Mouse (Mus musculus): ENCODE measurements around the gene Arhgef3. TPM values are rescaled to one million over a fixed set of nuclear protein-coding genes. Genes with fewer than 3 reads are reported as not detected.

The Arhgef3 gene
- polyA plus RNA-seq, 1 experiment = 48.5 TPM

GRCm38 (mm10) chr14:27345051-27345885 is 230.6 kb downstream of the Arhgef3 start:
- DNase-seq = no peak
- no peak for TF ChIP-seq CTCF (IDR thresholded peaks at IDR 0.05; ENCODE audit: insufficient read depth, low read length)
- no peak for TF ChIP-seq POLR2A (IDR thresholded peaks at IDR 0.05; ENCODE audit: borderline replicate concordance, extremely low read depth, low read depth, low read length)
- H3K4me3 ChIP-seq (replicated peaks; ENCODE audit: extremely low read depth, low read depth, low read length) = no peak overlapping the region
- 62% methylated on average over 7 of the region's 7 CpGs for WGBS
- H3K4me1 ChIP-seq (ENCODE audit: control insufficient read depth, insufficient read depth, low read length) = peaks cover 40% of the 10 kb centered on the region

GRCm38 (mm10) chr14:27347224-27347623 is 232.5 kb downstream of the Arhgef3 start:
- Histone ChIP-seq H3K4me3 (replicated peaks; ENCODE audit: extremely low read depth, low read depth, low read length) (no peak overlapping the region), H3K4me1 (ENCODE audit: control insufficient read depth, insufficient read depth, low read length) (peaks cover 39% of the 10 kb centered on the region)
- 40% methylated on average over 3 of the region's 3 CpGs for WGBS
- no peak for DNase-seq
- TF ChIP-seq POLR2A (IDR thresholded peaks at IDR 0.05; ENCODE audit: borderline replicate concordance, extremely low read depth, low read depth, low read length) = no peak
- no peak for TF ChIP-seq CTCF (IDR thresholded peaks at IDR 0.05; ENCODE audit: insufficient read depth, low read length)

- WGBS = 65% methylated on average over 5 of the region's 5 CpGs
- no peak for DNase-seq
- H3K4me1 ChIP-seq (ENCODE audit: control insufficient read depth, insufficient read depth, low read length) = peaks cover 40% of the 10 kb centered on the region
- H3K4me3 ChIP-seq (replicated peaks; ENCODE audit: extremely low read depth, low read depth, low read length) = no peak overlapping the region
- TF ChIP-seq POLR2A (IDR thresholded peaks at IDR 0.05; ENCODE audit: borderline replicate concordance, extremely low read depth, low read depth, low read length) (no peak), CTCF (IDR thresholded peaks at IDR 0.05; ENCODE audit: insufficient read depth, low read length) (no peak)
These were observed 233.0 kb downstream of the Arhgef3 start for GRCm38 (mm10) chr14:27347666-27348065.

GRCm38 (mm10) chr14:27348088-27348487 is 233.4 kb downstream of the Arhgef3 start:
- TF ChIP-seq CTCF (IDR thresholded peaks at IDR 0.05; ENCODE audit: insufficient read depth, low read length) (no peak), POLR2A (IDR thresholded peaks at IDR 0.05; ENCODE audit: borderline replicate concordance, extremely low read depth, low read depth, low read length) (no peak)
- 52% methylated on average over 2 of the region's 2 CpGs for WGBS
- Histone ChIP-seq H3K4me1 (ENCODE audit: control insufficient read depth, insufficient read depth, low read length) (peaks cover 43% of the 10 kb centered on the region), H3K4me3 (replicated peaks; ENCODE audit: extremely low read depth, low read depth, low read length) (no peak overlapping the region)
- DNase-seq = no peak

- Histone ChIP-seq H3K4me1 (ENCODE audit: control insufficient read depth, insufficient read depth, low read length) (peaks cover 44% of the 10 kb centered on the region), H3K4me3 (replicated peaks; ENCODE audit: extremely low read depth, low read depth, low read length) (no peak overlapping the region)
- 91% methylated on average over 4 of the region's 4 CpGs for WGBS
- DNase-seq = no peak
- TF ChIP-seq CTCF (IDR thresholded peaks at IDR 0.05; ENCODE audit: insufficient read depth, low read length) (no peak), POLR2A (IDR thresholded peaks at IDR 0.05; ENCODE audit: borderline replicate concordance, extremely low read depth, low read depth, low read length) (no peak)
These were observed 234.0 kb downstream of the Arhgef3 start for GRCm38 (mm10) chr14:27348656-27349055.

- TF ChIP-seq CTCF (IDR thresholded peaks at IDR 0.05; ENCODE audit: insufficient read depth, low read length) = no peak
- TF ChIP-seq POLR2A (IDR thresholded peaks at IDR 0.05; ENCODE audit: borderline replicate concordance, extremely low read depth, low read depth, low read length) = no peak
- H3K4me1 ChIP-seq (ENCODE audit: control insufficient read depth, insufficient read depth, low read length) = peaks cover 46% of the 10 kb centered on the region
- no peak overlapping the region for H3K4me3 ChIP-seq (replicated peaks; ENCODE audit: extremely low read depth, low read depth, low read length)
- DNase-seq = no peak
- WGBS = 36% methylated on average over 3 of the region's 3 CpGs
These were observed 234.4 kb downstream of the Arhgef3 start for GRCm38 (mm10) chr14:27349120-27349519.

GRCm38 (mm10) chr14:27349828-27350729 is 235.4 kb downstream of the Arhgef3 start:
- Histone ChIP-seq H3K4me1 (ENCODE audit: control insufficient read depth, insufficient read depth, low read length) (peaks cover 39% of the 10 kb centered on the region), H3K4me3 (replicated peaks; ENCODE audit: extremely low read depth, low read depth, low read length) (no peak overlapping the region)
- WGBS = 60% methylated on average over 17 of the region's 17 CpGs
- DNase-seq = no peak
- TF ChIP-seq CTCF (IDR thresholded peaks at IDR 0.05; ENCODE audit: insufficient read depth, low read length) (no peak), POLR2A (IDR thresholded peaks at IDR 0.05; ENCODE audit: borderline replicate concordance, extremely low read depth, low read depth, low read length) (no peak)

GRCm38 (mm10) chr14:27351051-27351475 is 236.4 kb downstream of the Arhgef3 start:
- WGBS = 22% methylated on average over 5 of the region's 5 CpGs
- peaks cover 37% of the 10 kb centered on the region for H3K4me1 ChIP-seq (ENCODE audit: control insufficient read depth, insufficient read depth, low read length)
- no peak for TF ChIP-seq CTCF (IDR thresholded peaks at IDR 0.05; ENCODE audit: insufficient read depth, low read length)
- TF ChIP-seq POLR2A (IDR thresholded peaks at IDR 0.05; ENCODE audit: borderline replicate concordance, extremely low read depth, low read depth, low read length) = peak; percentile 36; the same call in 1 of the 2 replicates
- peak; percentile 49 for DNase-seq
- H3K4me3 ChIP-seq (replicated peaks; ENCODE audit: extremely low read depth, low read depth, low read length) = no peak overlapping the region

GRCm38 (mm10) chr14:27351476-27352079 is 236.9 kb downstream of the Arhgef3 start:
- TF ChIP-seq POLR2A (IDR thresholded peaks at IDR 0.05; ENCODE audit: borderline replicate concordance, extremely low read depth, low read depth, low read length) (no peak), CTCF (IDR thresholded peaks at IDR 0.05; ENCODE audit: insufficient read depth, low read length) (no peak)
- no peak for DNase-seq
- Histone ChIP-seq H3K4me1 (ENCODE audit: control insufficient read depth, insufficient read depth, low read length) (peaks cover 37% of the 10 kb centered on the region), H3K4me3 (replicated peaks; ENCODE audit: extremely low read depth, low read depth, low read length) (no peak overlapping the region)
- WGBS = 4% methylated on average over 4 of the region's 4 CpGs

All from lung, adult 2 months (tissue).